Mouse (Mus musculus): Measurements from ENCODE around the gene Actl6b.

Gene Actl6b

DNA sequence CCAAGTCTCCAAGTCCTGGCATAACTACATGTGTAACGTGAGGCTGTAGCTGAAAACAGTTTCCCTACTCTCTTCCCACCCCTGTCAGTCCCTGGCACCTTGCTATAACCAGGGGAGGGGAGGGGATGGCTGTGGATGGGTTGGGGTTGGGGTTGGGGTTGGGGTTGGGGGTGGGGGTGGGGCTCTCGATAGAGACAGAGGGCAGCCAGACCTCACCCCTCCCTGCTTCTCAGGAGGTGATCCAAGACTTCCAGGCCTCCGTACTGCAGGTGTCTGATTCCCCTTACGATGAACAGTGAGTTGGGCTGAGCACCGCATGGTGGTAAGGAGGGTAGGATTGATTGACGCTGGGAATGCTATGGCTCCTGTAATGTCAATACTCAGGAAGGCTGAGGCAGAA is 12.4 kb downstream of the Actl6b start:
- DNase-seq = no peak

GRCm38 (mm10) chr5:137566416-137566815 is 13.1 kb downstream of the Actl6b start:
- DNase-seq = no peak

DNA sequence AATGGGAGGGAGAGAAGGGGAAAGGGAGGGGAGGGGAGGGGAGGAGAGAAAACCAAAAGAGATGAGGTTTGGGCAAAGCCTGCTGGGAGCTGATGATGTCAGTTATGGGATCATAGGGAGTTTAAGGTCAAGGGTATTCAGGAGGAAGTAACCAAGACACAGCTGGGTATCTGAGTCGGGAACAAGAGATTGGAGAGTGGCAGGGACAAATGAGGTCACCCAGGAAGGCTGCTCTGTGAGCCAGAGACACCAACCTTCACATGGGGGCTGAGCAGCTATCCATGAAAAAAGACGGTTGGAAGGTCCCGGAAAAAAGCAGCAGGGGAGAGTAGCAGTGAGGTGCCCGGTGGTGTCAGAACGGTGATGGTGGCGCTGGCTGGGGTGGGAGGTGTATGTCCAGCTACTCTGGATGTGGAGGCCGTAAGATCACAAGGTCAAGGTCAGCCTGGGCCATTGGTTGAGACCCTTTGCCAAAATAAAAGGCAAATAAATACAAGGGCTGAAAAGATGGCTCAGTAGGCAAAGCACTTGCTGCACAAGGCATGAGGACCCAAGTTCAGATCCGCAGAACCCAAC is 15.0 kb downstream of the Actl6b start:
- no peak for DNase-seq

DNA sequence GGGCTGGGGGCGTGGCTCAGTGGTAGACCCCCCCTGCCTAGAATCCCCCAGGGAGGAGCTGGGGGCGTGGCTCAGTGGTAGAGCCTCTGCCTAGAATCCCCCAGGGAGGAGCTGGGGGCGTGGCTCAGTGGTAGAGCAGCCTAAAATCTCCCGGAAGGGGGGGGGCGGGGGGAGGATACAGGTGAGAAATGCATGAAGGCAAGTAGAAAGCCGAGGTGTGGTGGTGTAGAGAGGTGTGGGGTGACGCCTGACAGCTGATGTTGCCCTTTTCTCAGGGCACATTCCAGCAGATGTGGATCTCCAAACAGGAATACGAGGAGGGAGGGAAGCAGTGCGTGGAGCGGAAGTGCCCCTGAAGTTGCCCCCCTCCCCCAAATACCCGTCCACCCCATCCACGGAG is 15.7 kb downstream of the Actl6b start:
- no peak for DNase-seq

GRCm38 (mm10) chr5:137569665-137570064 is 16.3 kb downstream of the Actl6b start, which contains the start of gene Tfr2:
Gene Tfr2, plus strand, starts transcription at chr5:137569840.
- DNase-seq = peak; percentile 56 to 69

- DNase-seq = no peak
Measured at GRCm38 (mm10) chr5:137570181-137570580, 16.9 kb downstream of the Actl6b start.

GRCm38 (mm10) chr5:137570691-137571586 is 17.6 kb downstream of the Actl6b start:
- no peak for DNase-seq

DNA sequence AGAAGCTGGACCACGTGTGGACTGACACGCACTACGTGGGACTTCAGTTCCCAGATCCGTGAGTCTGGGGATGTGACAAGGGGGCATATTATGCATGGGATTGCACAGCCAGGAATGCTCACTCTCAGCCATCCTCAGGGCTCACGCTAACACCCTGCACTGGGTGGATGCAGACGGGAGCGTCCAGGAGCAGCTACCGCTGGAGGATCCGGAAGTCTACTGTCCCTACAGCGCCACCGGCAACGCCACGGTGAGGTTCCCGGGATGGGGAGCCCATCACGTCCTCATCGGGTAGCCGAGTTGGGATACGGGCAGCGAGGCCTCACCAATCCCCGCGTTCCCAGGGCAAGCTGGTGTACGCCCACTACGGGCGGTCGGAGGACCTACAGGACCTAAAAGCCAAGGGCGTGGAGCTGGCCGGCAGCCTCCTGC is 21.2 kb downstream of the Actl6b start:
- no peak for DNase-seq

DNA sequence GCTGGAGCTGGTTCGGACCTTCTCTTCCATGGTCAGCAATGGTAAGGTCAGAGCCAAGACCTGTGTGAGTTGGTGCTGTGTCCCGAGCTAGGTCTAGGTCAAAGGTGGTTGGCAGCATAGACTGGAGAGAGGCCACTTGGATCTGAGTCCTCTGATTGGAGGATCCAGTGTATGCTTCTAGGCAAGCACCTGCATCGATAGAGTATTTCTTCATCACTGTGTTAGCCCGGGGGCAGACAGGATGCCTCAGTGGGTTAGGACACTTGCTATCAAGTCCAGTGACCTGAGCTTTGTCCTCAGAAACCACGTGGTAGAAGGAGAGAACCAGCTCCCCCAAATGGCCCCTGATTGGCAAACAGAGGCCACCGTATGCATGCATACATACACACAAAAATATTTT is 26.9 kb downstream of the Actl6b start:
- DNase-seq = no peak

- DNase-seq = no peak
Measured at GRCm38 (mm10) chr5:137582702-137583101, 29.4 kb downstream of the Actl6b start.

GRCm38 (mm10) chr5:137583670-137584169 is 30.4 kb downstream of the Actl6b start:
- DNase-seq = no peak

DNA sequence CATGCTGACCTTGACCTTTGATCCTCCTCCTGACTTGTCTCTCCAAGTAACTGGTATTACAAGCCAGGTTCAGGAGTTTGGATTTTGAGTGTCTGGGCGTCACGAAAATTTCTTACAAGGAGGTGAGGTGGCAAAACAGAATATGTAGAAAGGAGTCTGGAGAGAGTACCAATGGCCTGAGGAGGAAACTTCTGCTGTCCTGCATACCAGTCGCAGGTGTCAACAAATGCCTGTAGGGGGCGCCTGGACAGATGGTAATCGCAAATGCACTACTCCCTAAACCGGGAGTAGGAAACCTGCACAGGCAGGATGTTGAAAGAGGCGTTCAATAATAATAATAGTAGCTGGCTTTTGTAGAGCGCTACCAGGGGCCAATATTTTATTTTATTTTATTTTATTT is 31.7 kb downstream of the Actl6b start:
- DNase-seq = peak; percentile 47 to 78

- DNase-seq = no peak
Measured at GRCm38 (mm10) chr5:137590507-137590906, 37.2 kb downstream of the Actl6b start.

- no peak for DNase-seq
Measured at GRCm38 (mm10) chr5:137595921-137596320, 42.6 kb downstream of the Actl6b start.

DNA sequence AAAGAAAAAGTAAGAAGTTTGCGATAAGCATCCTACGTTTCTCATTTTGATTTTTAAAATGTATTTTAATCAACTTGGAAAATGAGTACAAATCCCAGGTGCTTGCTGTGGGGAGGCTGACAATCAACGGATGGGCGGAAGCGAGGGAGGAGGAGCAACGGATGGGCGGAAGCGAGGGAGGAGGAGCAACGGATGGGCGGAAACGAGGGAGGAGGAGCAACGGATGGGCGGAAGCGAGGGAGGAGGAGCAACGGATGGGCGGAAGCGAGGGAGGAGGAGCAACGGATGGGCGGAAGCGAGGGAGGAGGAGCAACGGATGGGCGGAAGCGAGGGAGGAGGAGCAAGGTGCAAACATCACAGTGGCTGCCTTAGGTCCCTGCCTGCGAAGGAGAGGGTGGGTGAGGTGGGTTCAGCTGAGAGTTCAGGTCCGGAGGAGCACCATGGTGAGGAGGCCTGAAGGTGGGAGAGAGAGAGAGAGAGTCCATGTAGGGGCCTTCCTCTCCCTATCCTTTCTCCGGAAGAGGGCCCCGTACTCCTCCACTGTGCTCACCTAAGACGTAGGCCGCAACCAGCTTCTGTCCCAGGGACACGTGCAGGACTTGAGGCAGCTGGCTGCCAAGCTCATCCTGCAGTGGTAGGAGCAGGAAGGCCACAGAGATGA is 43.4 kb downstream of the Actl6b start:
- peak; percentile 31 to 58 for DNase-seq

DNA sequence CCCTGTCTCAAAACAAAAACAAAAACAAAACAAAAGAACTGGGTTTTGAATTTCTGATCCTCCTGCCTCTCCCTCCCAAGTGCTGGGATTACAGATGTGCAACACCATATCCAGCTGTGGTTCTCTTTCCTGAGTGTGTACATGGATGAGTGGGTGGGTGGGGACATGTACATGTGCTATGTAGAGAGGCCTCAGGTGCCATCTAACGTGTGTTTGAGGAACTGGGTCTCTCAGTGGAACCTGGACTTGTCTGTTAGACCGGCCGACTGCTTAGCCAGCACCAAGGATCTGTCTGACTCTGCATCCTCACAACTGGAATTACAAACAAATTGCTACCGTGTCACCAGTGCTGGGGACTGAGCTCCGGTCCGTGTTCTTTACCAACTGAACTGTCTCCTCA is 44.3 kb downstream of the Actl6b start:
- no peak for DNase-seq

GRCm38 (mm10) chr5:137598100-137598826 is 44.9 kb downstream of the Actl6b start:
- DNase-seq = no peak

GRCm38 (mm10) chr5:137599600-137599999 is 46.3 kb downstream of the Actl6b start:
- DNase-seq = no peak

DNA sequence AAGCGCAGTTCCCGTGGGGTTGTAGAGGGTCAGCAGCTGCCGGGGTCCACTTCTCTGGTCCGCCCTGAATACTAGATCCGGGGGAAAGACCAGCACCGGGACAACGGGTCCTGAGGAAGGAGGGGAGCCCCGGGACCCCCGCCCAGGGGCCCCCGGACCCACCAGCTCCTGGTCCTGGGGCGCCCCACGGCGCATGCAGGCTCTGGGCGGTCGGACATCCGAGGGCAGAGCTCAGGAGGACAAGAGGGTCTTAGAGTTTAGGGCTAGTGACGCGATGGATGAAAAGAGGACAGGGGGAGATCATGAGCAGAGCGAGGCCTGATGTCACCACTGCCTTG is 46.9 kb downstream of the Actl6b start:
- DNase-seq = no peak

DNA sequence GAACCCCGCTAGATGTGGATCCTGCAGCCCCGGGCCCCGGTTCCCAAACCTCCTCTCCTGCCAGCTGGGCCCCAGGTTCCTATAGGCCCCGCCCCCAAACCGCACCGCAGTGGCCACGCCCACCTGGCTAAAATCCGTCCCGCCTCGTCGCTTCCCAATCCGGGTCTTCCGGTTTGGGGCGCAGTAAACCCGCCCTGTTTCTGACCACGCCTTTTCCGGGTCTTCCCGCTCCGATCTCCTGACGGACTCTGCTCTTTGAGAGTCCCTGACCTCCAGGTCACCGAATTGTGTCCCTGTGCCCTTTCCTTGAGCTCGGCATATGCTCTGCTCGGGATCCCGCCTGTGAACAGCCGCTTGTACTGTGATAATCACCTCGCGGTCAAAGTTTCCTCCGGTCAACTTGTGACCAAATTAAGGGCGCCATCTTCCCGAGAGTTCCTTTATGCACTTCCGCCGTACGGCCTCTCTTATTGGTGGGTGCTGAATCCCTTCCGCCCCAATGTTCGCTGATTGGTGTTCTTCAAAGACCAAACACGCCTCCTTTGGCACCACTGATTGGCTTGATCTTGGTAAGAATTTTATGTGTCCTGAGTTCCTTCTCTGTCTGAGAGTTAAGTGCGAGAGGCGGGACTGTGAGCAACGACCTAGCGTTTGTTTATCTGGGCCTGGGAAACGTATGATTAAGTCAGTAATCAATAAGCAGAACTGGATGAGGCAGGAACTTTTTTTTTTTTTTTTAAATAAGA is 47.5 kb downstream of the Actl6b start, which contains the start of gene Mospd3:
TSS of gene Mospd3 (minus strand) at position 440 of the 746 bp plus-strand sequence.
- DNase-seq = peak; percentile 95 to 98

DNA sequence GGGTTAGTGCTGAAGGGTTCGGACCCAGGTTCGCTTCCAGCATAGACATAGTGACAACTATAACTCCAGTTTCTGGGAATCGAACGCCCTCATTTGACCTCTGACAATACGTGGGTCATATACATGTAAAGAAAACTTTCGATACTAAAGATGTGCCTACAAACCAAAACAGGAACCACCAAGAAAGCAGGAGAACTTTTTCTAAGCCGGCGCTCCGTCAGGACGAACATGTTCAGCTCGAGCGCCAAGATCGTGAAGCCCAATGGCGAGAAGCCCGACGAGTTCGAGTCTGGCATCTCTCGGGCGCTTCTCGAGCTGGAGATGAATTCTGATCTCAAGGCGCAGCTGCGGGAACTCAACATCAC is 48.0 kb downstream of the Actl6b start:
- no peak for DNase-seq
